Mouse (Mus musculus): ENCODE results near the gene Etl4. TPM values are rescaled to one million over a fixed set of nuclear protein-coding genes. Genes with fewer than 3 reads are reported as not detected.
"Not testable (repeated sequence)": the region's sequence is repeated elsewhere in the genome, so short reads cannot be mapped to it uniquely, and the experiment has no call there.

Etl4 gene
- polyA plus RNA-seq, 1 experiment from 2014 or later: 3.2 TPM

- Histone ChIP-seq H3K27me3 (no peaks in the 10 kb centered on the region), H3K27ac (no peak overlapping the region), H3K4me2 (no peak overlapping the region), H3K9ac (no peak overlapping the region), H3K36me3 (no peaks in the 10 kb centered on the region), H3K9me3 (no peaks in the 10 kb centered on the region), H3K4me3 (no peak overlapping the region), H3K4me1 (replicated peaks) (no peaks in the 10 kb centered on the region)
- WGBS: 69% methylated on average over 7 of the region's 7 CpGs
- no peak for ATAC-seq (ENCODE audit: low FRiP score)
Measured at GRCm38 (mm10) chr2:20678793-20679192, 769.2 kb downstream of the Etl4 start.

GRCm38 (mm10) chr2:20682203-20682602 is 772.6 kb downstream of the Etl4 start:
- H3K4me3 ChIP-seq; ATAC-seq (ENCODE audit: low FRiP score); H3K4me2 ChIP-seq; H3K36me3 ChIP-seq; H3K9ac ChIP-seq; H3K27ac ChIP-seq; H3K27me3 ChIP-seq; H3K9me3 ChIP-seq; H3K4me1 ChIP-seq (replicated peaks): not testable (repeated sequence)
- WGBS: 95% methylated on average over 6 of the region's 6 CpGs

GRCm38 (mm10) chr2:20689389-20689788 is 779.8 kb downstream of the Etl4 start:
- Histone ChIP-seq H3K4me3 (no peak overlapping the region), H3K27ac (no peak overlapping the region), H3K9me3 (no peaks in the 10 kb centered on the region), H3K4me2 (no peak overlapping the region), H3K36me3 (no peaks in the 10 kb centered on the region), H3K27me3 (no peaks in the 10 kb centered on the region), H3K4me1 (replicated peaks) (no peaks in the 10 kb centered on the region), H3K9ac (no peak overlapping the region)
- ATAC-seq (ENCODE audit: low FRiP score): no peak
- WGBS: 47% methylated on average over 3 of the region's 3 CpGs

GRCm38 (mm10) chr2:20692898-20693297 is 783.3 kb downstream of the Etl4 start:
- no peak for ATAC-seq (ENCODE audit: low FRiP score)
- Histone ChIP-seq H3K27me3 (no peaks in the 10 kb centered on the region), H3K4me2 (no peak overlapping the region), H3K9me3 (no peaks in the 10 kb centered on the region), H3K4me3 (no peak overlapping the region), H3K36me3 (no peaks in the 10 kb centered on the region), H3K9ac (no peak overlapping the region), H3K4me1 (replicated peaks) (no peaks in the 10 kb centered on the region), H3K27ac (no peak overlapping the region)
- WGBS: 90% methylated on average over 3 of the region's 3 CpGs

DNA sequence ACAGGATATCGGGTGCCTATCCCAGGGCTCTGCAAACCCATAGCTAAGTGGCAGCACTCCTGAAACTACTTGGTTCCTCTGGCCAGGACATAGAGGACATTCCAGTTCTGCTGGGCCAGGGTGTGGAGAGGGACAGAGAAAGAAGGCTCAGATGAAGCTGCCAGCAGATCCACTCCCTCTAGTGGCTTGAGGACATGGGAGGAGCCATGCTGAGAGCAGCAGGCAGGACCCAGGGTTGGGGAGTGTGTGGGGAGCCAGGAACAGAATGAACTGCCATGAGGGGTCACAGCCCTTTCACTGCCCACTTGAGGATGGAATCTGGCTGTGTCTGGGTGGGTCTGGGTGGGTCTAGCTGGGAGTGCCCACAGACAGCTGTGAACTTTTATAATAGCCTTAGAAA is 784.2 kb downstream of the Etl4 start:
- no peak for ATAC-seq (ENCODE audit: low FRiP score)
- H3K4me3 ChIP-seq: no peak overlapping the region
- H3K9ac ChIP-seq: no peak overlapping the region
- WGBS: 76% methylated on average over 1 of the region's 1 CpGs
- no peak overlapping the region for H3K27ac ChIP-seq
- H3K36me3 ChIP-seq: no peaks in the 10 kb centered on the region
- no peaks in the 10 kb centered on the region for H3K4me1 ChIP-seq (replicated peaks)
- no peaks in the 10 kb centered on the region for H3K9me3 ChIP-seq
- H3K4me2 ChIP-seq: no peak overlapping the region
- no peaks in the 10 kb centered on the region for H3K27me3 ChIP-seq

DNA sequence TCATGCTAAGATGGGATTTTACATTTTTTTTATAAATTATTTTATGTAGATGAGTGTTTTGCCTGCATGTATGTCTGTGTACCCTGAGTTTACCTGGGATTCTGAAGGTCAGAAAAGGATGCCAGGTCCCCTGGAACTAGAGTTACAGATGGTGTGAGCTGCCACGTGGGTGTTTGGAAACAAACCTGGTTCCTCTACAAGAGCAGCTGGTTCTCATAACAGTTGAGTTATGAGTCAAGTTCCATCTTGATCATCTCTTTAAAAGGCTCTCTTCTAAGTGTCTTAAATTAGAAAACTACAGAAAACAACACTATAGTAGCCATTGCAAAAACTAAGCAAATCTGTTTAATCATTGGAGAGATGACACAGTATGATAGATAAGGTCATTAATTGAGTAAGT is 788.1 kb downstream of the Etl4 start:
- Histone ChIP-seq H3K4me2 (no peak overlapping the region), H3K4me1 (replicated peaks) (no peaks in the 10 kb centered on the region), H3K27me3 (no peaks in the 10 kb centered on the region), H3K9me3 (no peaks in the 10 kb centered on the region), H3K27ac (no peak overlapping the region), H3K36me3 (no peaks in the 10 kb centered on the region), H3K9ac (no peak overlapping the region), H3K4me3 (no peak overlapping the region)
- no peak for ATAC-seq (ENCODE audit: low FRiP score)
- WGBS: 90% methylated on average over 1 of the region's 1 CpGs

DNA sequence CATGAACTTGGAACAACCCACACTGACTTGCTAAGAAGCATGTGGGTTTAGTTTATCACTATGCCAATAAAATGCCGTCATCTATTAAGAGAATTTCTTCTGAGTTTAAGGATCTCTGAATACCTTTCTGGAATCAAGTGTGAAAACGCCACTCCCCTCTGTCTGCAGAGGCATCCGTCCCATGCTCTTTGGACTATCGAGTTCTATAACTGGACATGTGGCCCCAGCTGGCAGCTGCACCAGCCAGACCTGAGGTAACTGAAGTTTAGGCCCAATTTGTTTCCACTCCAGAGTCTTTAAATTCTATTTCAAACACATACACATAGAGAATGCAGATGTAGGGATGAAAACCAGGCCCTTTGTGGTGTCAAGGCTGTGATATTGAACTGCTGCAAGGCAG is 795.5 kb downstream of the Etl4 start:
- Histone ChIP-seq H3K27ac (no peak overlapping the region), H3K4me2 (no peak overlapping the region), H3K4me3 (no peak overlapping the region), H3K27me3 (no peaks in the 10 kb centered on the region), H3K9ac (no peak overlapping the region), H3K4me1 (replicated peaks) (no peaks in the 10 kb centered on the region), H3K9me3 (no peaks in the 10 kb centered on the region), H3K36me3 (no peaks in the 10 kb centered on the region)
- no peak for ATAC-seq (ENCODE audit: low FRiP score)
- 94% methylated on average over 4 of the region's 4 CpGs for WGBS

DNA sequence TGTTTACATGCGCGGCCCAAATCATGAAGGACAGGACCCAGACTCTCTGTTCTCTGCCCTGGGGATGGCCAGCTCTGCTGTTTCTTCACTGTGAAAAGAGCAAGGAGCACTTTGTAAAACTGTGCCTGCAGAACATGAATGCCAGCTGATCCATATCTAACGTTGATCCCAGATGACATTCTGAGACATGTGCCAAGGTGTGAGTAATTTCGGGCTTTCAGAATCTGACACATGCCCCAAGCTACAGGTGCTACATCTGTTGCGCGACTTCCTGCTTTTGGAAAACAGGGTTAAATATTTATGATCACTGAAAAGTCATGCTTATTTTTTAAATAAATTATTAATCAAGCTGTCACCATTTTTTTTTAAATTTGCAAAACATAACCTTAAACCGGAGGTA is 801.0 kb downstream of the Etl4 start:
- no peak for ATAC-seq (ENCODE audit: low FRiP score)
- Histone ChIP-seq H3K4me2 (no peak overlapping the region), H3K9me3 (no peaks in the 10 kb centered on the region), H3K27me3 (no peaks in the 10 kb centered on the region), H3K4me3 (no peak overlapping the region), H3K27ac (no peak overlapping the region), H3K9ac (no peak overlapping the region), H3K36me3 (no peaks in the 10 kb centered on the region), H3K4me1 (replicated peaks) (no peaks in the 10 kb centered on the region)
- WGBS: 92% methylated on average over 7 of the region's 7 CpGs

GRCm38 (mm10) chr2:20711024-20711423 is 801.4 kb downstream of the Etl4 start:
- Histone ChIP-seq H3K4me1 (replicated peaks) (no peaks in the 10 kb centered on the region), H3K9me3 (no peaks in the 10 kb centered on the region), H3K4me2 (no peak overlapping the region), H3K4me3 (no peak overlapping the region), H3K27ac (no peak overlapping the region), H3K27me3 (no peaks in the 10 kb centered on the region), H3K36me3 (no peaks in the 10 kb centered on the region), H3K9ac (no peak overlapping the region)
- ATAC-seq (ENCODE audit: low FRiP score): no peak
- 75% methylated on average over 2 of the region's 2 CpGs for WGBS

GRCm38 (mm10) chr2:20719105-20719504 is 809.5 kb downstream of the Etl4 start:
- 93% methylated on average over 4 of the region's 4 CpGs for WGBS
- Histone ChIP-seq H3K27me3 (no peaks in the 10 kb centered on the region), H3K9ac (no peak overlapping the region), H3K27ac (no peak overlapping the region), H3K4me1 (replicated peaks) (peaks cover 8% of the 10 kb centered on the region; the same call in 1 of the 2 replicates), H3K4me3 (no peak overlapping the region), H3K36me3 (no peaks in the 10 kb centered on the region), H3K4me2 (no peak overlapping the region), H3K9me3 (no peaks in the 10 kb centered on the region)
- ATAC-seq (ENCODE audit: low FRiP score): no peak

DNA sequence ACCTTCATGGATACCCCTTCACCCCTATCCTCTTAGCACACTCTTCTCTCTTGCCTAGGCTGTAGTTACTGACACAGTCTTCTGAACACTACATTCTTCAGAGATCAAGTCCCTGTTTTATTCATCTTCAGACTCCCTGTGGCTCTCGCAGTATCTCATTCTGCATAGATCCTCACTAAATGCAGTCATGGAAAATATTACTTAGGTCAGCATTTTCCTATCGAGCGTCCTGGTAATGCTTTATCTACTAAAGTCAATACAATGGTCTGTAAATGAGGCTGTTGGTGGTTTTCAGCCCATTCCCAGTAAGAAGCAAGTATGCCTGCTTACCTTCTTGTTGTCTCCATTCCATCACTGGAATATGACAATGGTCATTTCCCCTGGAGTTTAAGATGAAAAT is 811.5 kb downstream of the Etl4 start:
- Histone ChIP-seq H3K4me3 (no peak overlapping the region), H3K36me3 (no peaks in the 10 kb centered on the region), H3K9me3 (no peaks in the 10 kb centered on the region), H3K27me3 (no peaks in the 10 kb centered on the region), H3K4me1 (replicated peaks) (peaks cover 8% of the 10 kb centered on the region; the same call in 1 of the 2 replicates), H3K4me2 (no peak overlapping the region), H3K9ac (no peak overlapping the region), H3K27ac (no peak overlapping the region)
- 91% methylated on average over 3 of the region's 3 CpGs for WGBS
- ATAC-seq (ENCODE audit: low FRiP score): no peak

GRCm38 (mm10) chr2:20722165-20722991 is 812.8 kb downstream of the Etl4 start:
- Histone ChIP-seq H3K9me3 (no peaks in the 10 kb centered on the region), H3K27me3 (no peaks in the 10 kb centered on the region), H3K4me1 (replicated peaks) (peaks cover 8% of the 10 kb centered on the region; the same call in 1 of the 2 replicates), H3K9ac (no peak overlapping the region; the same call in 1 of the 2 replicates), H3K4me2 (peak overlapping the region; percentile 36), H3K27ac (no peak overlapping the region), H3K36me3 (no peaks in the 10 kb centered on the region), H3K4me3 (peak overlapping the region; percentile 3; the same call in 1 of the 2 replicates)
- WGBS: 27% methylated on average over 15 of the region's 15 CpGs
- no peak for ATAC-seq (ENCODE audit: low FRiP score)
